Mouse (Mus musculus) c-Kit-negative CD71-positive TER-119-positive erythroid progenitor cells, embryonic 14.5 days (primary cell): ENCODE results near the gene Tubg2.
A peak's percentile ranks its signal among the peaks of the same experiment; 100 is the strongest.

Experiments used
- DNase-seq: peaks from one replicate; pipeline ENCODE4 v3.0.0-alpha.2; 2013; ENCODE audit warnings: low read depth, low spot score

The Tubg2 gene

GRCm38 (mm10) chr11:101178061-101179058, 22.7 kb downstream of the Tubg2 start:
- no peak for DNase-seq

GRCm38 (mm10) chr11:101179306-101179705, 23.6 kb downstream of the Tubg2 start:
- DNase-seq, result no peak

GRCm38 (mm10) chr11:101180261-101180660, 24.6 kb downstream of the Tubg2 start:
- no peak for DNase-seq

- DNase-seq, result peak; percentile 25
Observed at GRCm38 (mm10) chr11:101180846-101181740, 25.4 kb downstream of the Tubg2 start.

GRCm38 (mm10) chr11:101181961-101182360, 26.3 kb downstream of the Tubg2 start:
- no peak for DNase-seq

- no peak for DNase-seq
Observed at GRCm38 (mm10) chr11:101182771-101183517, 27.2 kb downstream of the Tubg2 start.

GRCm38 (mm10) chr11:101184984-101185383, 29.3 kb downstream of the Tubg2 start:
- no peak for DNase-seq

GRCm38 (mm10) chr11:101185441-101185840, 29.7 kb downstream of the Tubg2 start:
- no peak for DNase-seq

GRCm38 (mm10) chr11:101186526-101187247, 31.0 kb downstream of the Tubg2 start:
- DNase-seq, result no peak

- DNase-seq, result no peak
Observed at GRCm38 (mm10) chr11:101187541-101187940, 31.8 kb downstream of the Tubg2 start.

GRCm38 (mm10) chr11:101188166-101188805, 32.6 kb downstream of the Tubg2 start:
- DNase-seq, result no peak

- DNase-seq, result peak; percentile 51
Observed at GRCm38 (mm10) chr11:101189495-101190180, 33.9 kb downstream of the Tubg2 start.

- DNase-seq, result no peak
Observed at GRCm38 (mm10) chr11:101190181-101190912, 34.6 kb downstream of the Tubg2 start.

GRCm38 (mm10) chr11:101190913-101191907, 35.5 kb downstream of the Tubg2 start:
- no peak for DNase-seq

GRCm38 (mm10) chr11:101191919-101192470, 36.3 kb downstream of the Tubg2 start:
- no peak for DNase-seq

- no peak for DNase-seq
Observed at GRCm38 (mm10) chr11:101192646-101193045, 36.9 kb downstream of the Tubg2 start.

- DNase-seq, result no peak
Observed at GRCm38 (mm10) chr11:101193076-101193475, 37.4 kb downstream of the Tubg2 start.
